Mouse (Mus musculus) myocyte (in vitro differentiated cells): Measurements from ENCODE around the gene Plcl2. TPM values are rescaled to one million over a fixed set of nuclear protein-coding genes. Genes with fewer than 3 reads are reported as not detected.

ENCODE experiments used
- H3K27me3 ChIP-seq: one replicate; pipeline ENCODE4 v1.6.1; 2011; ENCODE audit not compliant: control insufficient read depth, insufficient read depth, insufficient read length
- H3K36me3 ChIP-seq: one replicate; pipeline ENCODE4 v1.6.1; 2011; ENCODE audit not compliant: control insufficient read depth, insufficient read depth
- H3K4me2 ChIP-seq: one replicate; pipeline ENCODE4 v1.6.1; 2011; ENCODE audit warnings: low read depth, control low read depth
- H3K4me3 ChIP-seq: one replicate; pipeline ENCODE4 v1.5.1; 2011; ENCODE audit warnings: mild to moderate bottlenecking, control low read depth, moderate library complexity
- H3K79me2 ChIP-seq: one replicate; pipeline ENCODE4 v1.6.1; 2011; ENCODE audit not compliant: control insufficient read depth, insufficient read depth
- H3ac ChIP-seq: one replicate; pipeline ENCODE4 v1.6.1; 2011; ENCODE audit not compliant: control insufficient read depth, insufficient read length
- CEBPB ChIP-seq: IDR thresholded peaks from 2 replicates; pipeline ENCODE4 v1.6.1; 2011; ENCODE audit warnings: mild to moderate bottlenecking, moderate library complexity; ENCODE audit not compliant: poor library complexity, insufficient read depth, severe bottlenecking
- E2F4 ChIP-seq: IDR thresholded peaks from one replicate; pipeline ENCODE4 v1.6.1; 2011; ENCODE audit warnings: mild to moderate bottlenecking, control low read depth, moderate library complexity; ENCODE audit not compliant: insufficient read depth
- MAX ChIP-seq: IDR thresholded peaks from one replicate; pipeline ENCODE4 v1.6.1; 2011; ENCODE audit warnings: low read depth, mild to moderate bottlenecking, control low read depth
- MYOD1 ChIP-seq, 3 experiments: IDR thresholded peaks; one replicate each; pipeline ENCODE4 v1.6.1; 2011; ENCODE audit warnings: control low read depth in 2 of 3, low read depth in 2 of 3, mild to moderate bottlenecking in 2 of 3, moderate library complexity in 1 of 3; ENCODE audit not compliant: insufficient read length in 2 of 3, control insufficient read depth in 1 of 3
- MYOG ChIP-seq, 3 experiments: IDR thresholded peaks; one replicate each; pipeline ENCODE4 v1.6.1; 2011; ENCODE audit warnings: control low read depth in 2 of 3, low read depth in 2 of 3, mild to moderate bottlenecking in 2 of 3; ENCODE audit not compliant: insufficient read length in 2 of 3, control insufficient read depth in 1 of 3, insufficient read depth in 1 of 3
- POLR2A ChIP-seq: IDR thresholded peaks from one replicate; pipeline ENCODE4 v1.6.1; 2011; ENCODE audit warnings: low read depth, mild to moderate bottlenecking, control low read depth, moderate library complexity; ENCODE audit not compliant: insufficient read length
- POLR2AphosphoS2 ChIP-seq: IDR thresholded peaks from one replicate; pipeline ENCODE4 v1.6.1; 2011; ENCODE audit warnings: low read depth, control low read depth; ENCODE audit not compliant: insufficient read length
- REST ChIP-seq: IDR thresholded peaks from one replicate; pipeline ENCODE4 v1.6.1; 2011; ENCODE audit warnings: mild to moderate bottlenecking, control low read depth, moderate library complexity; ENCODE audit not compliant: insufficient read depth, insufficient read length
- SRF ChIP-seq: IDR thresholded peaks from one replicate; pipeline ENCODE4 v1.6.1; 2011; ENCODE audit warnings: low read depth; ENCODE audit not compliant: control insufficient read depth, insufficient read length
- TCF12 ChIP-seq: IDR thresholded peaks from one replicate; pipeline ENCODE4 v1.6.1; 2011; ENCODE audit warnings: mild to moderate bottlenecking, control low read depth; ENCODE audit not compliant: poor library complexity, insufficient read depth, severe bottlenecking
- TCF3 ChIP-seq: IDR thresholded peaks from one replicate; pipeline ENCODE4 v1.6.1; 2011; ENCODE audit warnings: low read depth, control low read depth; ENCODE audit not compliant: insufficient read length
- USF1 ChIP-seq: IDR thresholded peaks from one replicate; pipeline ENCODE4 v1.6.1; 2011; ENCODE audit warnings: low read depth, mild to moderate bottlenecking, control low read depth, moderate library complexity
- polyA plus RNA-seq: library from polyadenylated mRNA; unstranded; fragments of >200 nt; fragmentation: generic; extraction: Trizol; gene quantifications from one replicate; pipeline ENCODE4 v1.2.1, GENCODE M21; 2012; ENCODE audit warnings: missing spikeins

Gene Plcl2
- polyA plus RNA-seq, 1 experiment, result 13.2 TPM

DNA sequence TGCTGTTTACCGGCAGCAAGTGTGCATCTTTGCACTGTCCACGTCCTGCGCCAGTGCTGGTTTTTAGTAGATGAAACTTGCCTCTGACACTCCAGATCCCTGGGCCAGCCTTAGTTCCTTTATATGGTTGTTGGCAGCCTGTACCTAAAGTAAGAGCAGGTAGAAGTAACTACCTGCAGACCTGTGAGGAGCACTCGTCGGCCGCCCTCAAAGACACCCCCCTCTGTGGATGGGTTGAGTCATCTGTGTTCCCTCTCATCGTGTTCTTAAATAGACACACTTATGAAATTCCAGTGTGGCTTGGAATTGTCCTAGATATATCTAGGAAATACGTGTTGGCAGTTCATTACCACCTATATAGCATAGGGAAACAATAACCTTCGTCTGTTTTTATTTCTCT is 158.4 kb downstream of the Plcl2 start:
- Histone ChIP-seq H3K27me3 (no peaks in the 10 kb centered on the region), H3K4me3 (no peak overlapping the region), H3K79me2 (no peaks in the 10 kb centered on the region), H3K4me2 (no peak overlapping the region), H3ac (no peak overlapping the region), H3K36me3 (no peaks in the 10 kb centered on the region)
- TF ChIP-seq MYOG (IDR thresholded peaks at IDR 0.05; ENCODE audit: control insufficient read depth in 1 of 3, insufficient read depth in 1 of 3, insufficient read length in 2 of 3, low read depth in 2 of 3) (no peak), POLR2A (no peak), TCF12 (no peak), MAX (no peak), SRF (no peak), E2F4 (no peak)

GRCm38 (mm10) chr17:50668681-50669208 is 159.5 kb downstream of the Plcl2 start:
- H3K79me2 ChIP-seq, result no peaks in the 10 kb centered on the region
- no peaks in the 10 kb centered on the region for H3K36me3 ChIP-seq
- no peak overlapping the region for H3K4me3 ChIP-seq
- no peak overlapping the region for H3ac ChIP-seq
- H3K4me2 ChIP-seq, result no peak overlapping the region
- TF ChIP-seq TCF12 (no peak), CEBPB (no peak), MAX (no peak)
- no peaks in the 10 kb centered on the region for H3K27me3 ChIP-seq

- no peaks in the 10 kb centered on the region for H3K79me2 ChIP-seq
- no peak overlapping the region for H3ac ChIP-seq
- H3K4me2 ChIP-seq, result no peak overlapping the region
- no peaks in the 10 kb centered on the region for H3K27me3 ChIP-seq
- H3K4me3 ChIP-seq, result no peak overlapping the region
- H3K36me3 ChIP-seq, result no peaks in the 10 kb centered on the region
- TF ChIP-seq POLR2A, result no peak
- TF ChIP-seq MAX, result no peak
- TF ChIP-seq CEBPB, result no peak
- no peak for TF ChIP-seq MYOG (IDR thresholded peaks at IDR 0.05; ENCODE audit: control insufficient read depth in 1 of 3, insufficient read depth in 1 of 3, insufficient read length in 2 of 3, low read depth in 2 of 3)
- TF ChIP-seq REST, result no peak
- no peak for TF ChIP-seq MYOD1 (IDR thresholded peaks at IDR 0.05; ENCODE audit: control insufficient read depth in 1 of 3, insufficient read length in 2 of 3, low read depth in 2 of 3)
- TF ChIP-seq USF1, result no peak
- no peak for TF ChIP-seq SRF
- TF ChIP-seq E2F4, result no peak
- no peak for TF ChIP-seq TCF3
- TF ChIP-seq POLR2AphosphoS2, result no peak
- no peak for TF ChIP-seq TCF12
Observed at GRCm38 (mm10) chr17:50671416-50671815, 162.2 kb downstream of the Plcl2 start.

- no peaks in the 10 kb centered on the region for H3K27me3 ChIP-seq
- no peaks in the 10 kb centered on the region for H3K36me3 ChIP-seq
- no peaks in the 10 kb centered on the region for H3K79me2 ChIP-seq
- TF ChIP-seq E2F4, result no peak
- TF ChIP-seq POLR2A, result no peak
- no peak for TF ChIP-seq CEBPB
- TF ChIP-seq SRF, result no peak
- no peak for TF ChIP-seq MAX
- no peak for TF ChIP-seq MYOG (IDR thresholded peaks at IDR 0.05; ENCODE audit: control insufficient read depth in 1 of 3, insufficient read depth in 1 of 3, insufficient read length in 2 of 3, low read depth in 2 of 3)
- TF ChIP-seq TCF12, result no peak
- TF ChIP-seq MYOD1 (IDR thresholded peaks at IDR 0.05; ENCODE audit: control insufficient read depth in 1 of 3, insufficient read length in 2 of 3, low read depth in 2 of 3), result no peak
- TF ChIP-seq USF1, result no peak
- TF ChIP-seq TCF3, result no peak
- no peak for TF ChIP-seq POLR2AphosphoS2
- no peak for TF ChIP-seq REST
- H3K4me2 ChIP-seq, result no peak overlapping the region
- H3ac ChIP-seq, result no peak overlapping the region
- no peak overlapping the region for H3K4me3 ChIP-seq
Observed at GRCm38 (mm10) chr17:50674580-50674979, 165.4 kb downstream of the Plcl2 start.

GRCm38 (mm10) chr17:50675231-50675630 is 166.0 kb downstream of the Plcl2 start:
- H3K4me3 ChIP-seq, result no peak overlapping the region
- no peak overlapping the region for H3K4me2 ChIP-seq
- TF ChIP-seq E2F4, result no peak
- TF ChIP-seq CEBPB, result no peak
- TF ChIP-seq REST, result no peak
- TF ChIP-seq SRF, result no peak
- TF ChIP-seq TCF12, result no peak
- TF ChIP-seq POLR2AphosphoS2, result no peak
- no peak for TF ChIP-seq USF1
- no peak for TF ChIP-seq MYOG (IDR thresholded peaks at IDR 0.05; ENCODE audit: control insufficient read depth in 1 of 3, insufficient read depth in 1 of 3, insufficient read length in 2 of 3, low read depth in 2 of 3)

More at GRCm38 (mm10) chr17:50675231-50675630, 166.0 kb downstream of the Plcl2 start:
- no peaks in the 10 kb centered on the region for H3K36me3 ChIP-seq
- no peaks in the 10 kb centered on the region for H3K79me2 ChIP-seq
- no peak overlapping the region for H3ac ChIP-seq
- H3K27me3 ChIP-seq, result no peaks in the 10 kb centered on the region
